Mouse (Mus musculus): Measurements from ENCODE around the gene E330021D16Rik. TPM values are rescaled to one million over a fixed set of nuclear protein-coding genes. Genes with fewer than 3 reads are reported as not detected.
A peak's percentile ranks its signal among the peaks of the same experiment; 100 is the strongest.
"Not testable (repeated sequence)": the region's sequence is repeated elsewhere in the genome, so short reads cannot be mapped to it uniquely, and the experiment has no call there.

E330021D16Rik gene
- total RNA-seq (2022) = not detected

GRCm38 (mm10) chr6:136415133-136415775 lies at the start of gene E330021D16Rik:
E330021D16Rik (minus strand) TSS chr6:136415569.
- no peak for DNase-seq (ENCODE audit: low spot score in 2 of 2)

GRCm38 (mm10) chr6:136465021-136465420 lies 49.7 kb upstream of the E330021D16Rik start:
- DNase-seq (ENCODE audit: low spot score in 2 of 2) = no peak

GRCm38 (mm10) chr6:136464121-136464621 lies 48.8 kb upstream of the E330021D16Rik start:
- no peak for DNase-seq (ENCODE audit: low spot score in 2 of 2)

- DNase-seq (ENCODE audit: low spot score in 2 of 2) = no peak
Observed at GRCm38 (mm10) chr6:136463491-136463890, 48.1 kb upstream of the E330021D16Rik start.

- no peak for DNase-seq (ENCODE audit: low spot score in 2 of 2)
Observed at GRCm38 (mm10) chr6:136459156-136459555, 43.8 kb upstream of the E330021D16Rik start.

- DNase-seq (ENCODE audit: low spot score in 2 of 2) = no peak
Observed at GRCm38 (mm10) chr6:136456302-136456701, 40.9 kb upstream of the E330021D16Rik start.

- DNase-seq (ENCODE audit: low spot score in 2 of 2) = no peak
Observed at GRCm38 (mm10) chr6:136455696-136456095, 40.3 kb upstream of the E330021D16Rik start.

- DNase-seq (ENCODE audit: low spot score in 2 of 2) = no peak
Observed at GRCm38 (mm10) chr6:136452623-136453022, 37.3 kb upstream of the E330021D16Rik start.

GRCm38 (mm10) chr6:136450863-136451262 lies 35.5 kb upstream of the E330021D16Rik start:
- no peak for DNase-seq (ENCODE audit: low spot score in 2 of 2)

GRCm38 (mm10) chr6:136449930-136450329 lies 34.6 kb upstream of the E330021D16Rik start:
- DNase-seq (ENCODE audit: low spot score in 2 of 2) = no peak

GRCm38 (mm10) chr6:136449270-136449692 lies 33.9 kb upstream of the E330021D16Rik start:
- DNase-seq (ENCODE audit: low spot score in 2 of 2) = peak in 1 of 2 experiments; percentile 43

GRCm38 (mm10) chr6:136439205-136439604 lies 23.8 kb upstream of the E330021D16Rik start:
- DNase-seq (ENCODE audit: low spot score in 2 of 2) = not testable (repeated sequence)

GRCm38 (mm10) chr6:136436151-136436550 lies 20.8 kb upstream of the E330021D16Rik start:
- DNase-seq (ENCODE audit: low spot score in 2 of 2) = not testable (repeated sequence)

- no peak for DNase-seq (ENCODE audit: low spot score in 2 of 2)
Observed at GRCm38 (mm10) chr6:136433573-136433972, 18.2 kb upstream of the E330021D16Rik start.

- no peak for DNase-seq (ENCODE audit: low spot score in 2 of 2)
Observed at GRCm38 (mm10) chr6:136431896-136432248, 16.5 kb upstream of the E330021D16Rik start.

GRCm38 (mm10) chr6:136431169-136431895 lies 16.0 kb upstream of the E330021D16Rik start:
- DNase-seq (ENCODE audit: low spot score in 2 of 2) = no peak

- no peak for DNase-seq (ENCODE audit: low spot score in 2 of 2)
Observed at GRCm38 (mm10) chr6:136429441-136429840, 14.1 kb upstream of the E330021D16Rik start.

GRCm38 (mm10) chr6:136428412-136428811 lies 13.0 kb upstream of the E330021D16Rik start:
- no peak for DNase-seq (ENCODE audit: low spot score in 2 of 2)

GRCm38 (mm10) chr6:136427240-136427639 lies 11.9 kb upstream of the E330021D16Rik start:
- DNase-seq (ENCODE audit: low spot score in 2 of 2) = no peak

- no peak for DNase-seq (ENCODE audit: low spot score in 2 of 2)
Observed at GRCm38 (mm10) chr6:136425956-136426355, 10.6 kb upstream of the E330021D16Rik start.

GRCm38 (mm10) chr6:136424166-136424565 lies 8.8 kb upstream of the E330021D16Rik start:
- no peak for DNase-seq (ENCODE audit: low spot score in 2 of 2)

GRCm38 (mm10) chr6:136423201-136423600 lies 7.8 kb upstream of the E330021D16Rik start:
- DNase-seq (ENCODE audit: low spot score in 2 of 2) = no peak
